Mouse (Mus musculus): ENCODE data around the gene Ap4s1. TPM values are rescaled to one million over a fixed set of nuclear protein-coding genes. Genes with fewer than 3 reads are reported as not detected.
"Not testable (repeated sequence)": the region's sequence is repeated elsewhere in the genome, so short reads cannot be mapped to it uniquely, and the experiment has no call there.

The Ap4s1 gene
- 22.6 and 30.6 TPM in 2 replicates for total RNA-seq (2017)

DNA sequence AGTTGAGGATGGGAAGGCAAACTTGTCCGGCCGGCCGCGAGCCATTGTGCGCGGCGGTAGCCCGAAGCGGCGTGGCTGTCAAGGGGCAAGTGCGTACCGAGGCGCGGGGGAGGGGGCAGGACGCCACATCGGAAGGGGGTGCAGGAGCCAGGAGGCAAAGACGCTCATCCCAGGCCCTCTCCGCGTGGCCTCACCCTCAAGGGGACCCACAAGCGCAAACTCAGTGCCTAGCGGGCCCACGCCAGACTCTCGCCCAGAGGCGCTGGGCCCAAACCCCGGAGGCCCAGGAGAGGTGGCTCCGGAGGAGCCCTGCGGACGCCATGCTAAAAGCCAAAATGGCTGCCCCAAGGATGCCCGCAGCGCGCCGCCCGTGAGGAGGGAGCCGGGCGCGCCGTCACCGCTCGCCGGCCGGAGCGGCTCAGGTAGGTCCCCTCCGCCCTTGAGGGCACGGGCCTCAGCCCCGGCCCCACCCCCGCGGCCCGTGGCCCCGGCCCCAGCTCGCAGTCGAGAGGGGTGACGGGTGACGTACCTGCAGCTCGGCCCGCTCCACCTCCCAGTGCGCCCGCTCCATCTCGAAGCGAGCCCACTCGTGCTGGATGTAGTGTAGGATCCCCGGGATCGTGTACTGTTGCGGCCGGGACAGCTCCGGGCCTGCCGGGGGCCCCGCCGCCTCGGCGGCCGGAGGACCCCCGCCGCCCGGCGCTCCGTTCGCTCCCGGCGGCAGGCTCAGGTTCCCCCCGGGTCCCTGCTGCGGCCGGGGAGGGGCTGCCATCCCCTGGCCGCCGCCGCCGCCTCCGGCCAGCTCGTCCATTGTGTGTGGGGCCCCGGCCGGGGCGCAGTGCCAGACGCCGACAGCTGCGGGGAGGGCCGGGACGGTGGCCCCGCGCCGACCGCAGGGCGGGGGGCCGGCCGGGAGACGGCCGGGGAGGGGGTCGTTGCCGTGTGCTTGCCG lies at the start of gene Ap4s1:
Gene Ap4s1, plus strand, starts transcription at position 141 of the 952 bp plus-strand sequence.
- ATAC-seq (replicated peaks; ENCODE audit: low read depth, poor library complexity, severe bottlenecking), result peak; percentile 36

DNA sequence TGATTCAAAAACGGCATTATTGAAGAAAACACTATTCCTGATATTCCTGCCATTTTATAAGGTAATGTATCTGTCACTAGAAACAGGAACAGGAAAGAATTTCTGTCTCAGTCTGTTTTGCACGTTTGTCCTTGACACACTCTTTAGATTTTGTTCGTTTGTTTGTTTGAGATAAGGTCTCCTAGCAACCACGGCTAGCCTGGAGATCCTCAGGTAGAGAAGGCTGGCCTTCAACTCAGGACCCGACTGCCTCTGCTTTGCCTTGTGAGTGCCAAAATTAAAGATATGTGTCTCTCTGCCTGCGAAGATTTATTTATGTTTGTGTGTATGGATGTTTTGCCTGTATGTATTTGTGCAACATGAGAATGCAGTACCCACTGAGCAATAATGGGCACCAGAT lies 49.0 kb upstream of the Ap4s1 start:
- peak; percentile 60 for ATAC-seq (replicated peaks; ENCODE audit: low read depth, poor library complexity, severe bottlenecking)

DNA sequence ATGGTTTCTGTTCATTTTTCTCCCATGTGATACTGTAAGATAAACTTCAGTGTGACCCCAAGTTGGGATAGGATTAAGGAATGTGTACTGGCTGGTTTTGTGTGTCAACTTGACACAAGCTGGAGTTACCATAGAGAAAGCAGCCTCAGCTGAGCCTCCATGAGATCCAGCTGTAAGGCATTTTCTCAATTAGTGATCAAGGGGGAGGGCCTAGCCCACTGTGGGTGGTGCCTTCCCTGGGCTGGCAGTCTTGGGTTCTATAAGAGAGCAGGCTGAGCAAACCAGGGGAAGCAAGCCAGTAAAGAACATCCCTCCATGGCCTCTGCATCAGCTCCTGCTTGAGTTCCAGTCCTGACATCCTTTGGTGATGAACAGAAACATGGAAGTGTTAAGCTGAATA lies 41.4 kb upstream of the Ap4s1 start:
- not testable (repeated sequence) for ATAC-seq (replicated peaks; ENCODE audit: low read depth, poor library complexity, severe bottlenecking)

DNA sequence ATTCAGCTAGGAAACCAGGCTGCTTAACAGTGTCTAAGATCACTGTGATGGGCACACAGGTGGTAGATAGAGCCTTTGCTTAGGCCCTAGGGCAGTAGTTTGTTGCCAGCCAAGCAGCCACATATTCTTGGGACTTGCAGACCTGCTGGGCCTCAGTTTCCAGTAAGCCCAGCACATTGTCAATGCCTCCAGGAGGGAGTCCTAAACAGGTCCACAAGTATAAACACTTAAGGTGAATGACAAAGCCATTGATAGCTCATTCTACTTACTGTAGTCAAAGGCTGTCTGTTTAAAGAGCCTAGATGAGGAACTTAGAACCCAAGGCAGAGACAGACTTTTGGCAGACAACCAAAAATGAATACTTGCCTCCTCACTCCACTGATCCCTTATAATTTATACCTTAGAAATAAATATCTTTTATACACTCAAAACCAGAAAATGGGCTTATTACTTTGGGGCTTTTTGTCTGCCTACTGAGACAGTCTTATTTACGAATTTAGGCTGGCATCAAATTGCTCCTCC lies 34.8 kb upstream of the Ap4s1 start:
- ATAC-seq (replicated peaks; ENCODE audit: low read depth, poor library complexity, severe bottlenecking), result peak; percentile 22; the same call in 1 of the 2 replicates

DNA sequence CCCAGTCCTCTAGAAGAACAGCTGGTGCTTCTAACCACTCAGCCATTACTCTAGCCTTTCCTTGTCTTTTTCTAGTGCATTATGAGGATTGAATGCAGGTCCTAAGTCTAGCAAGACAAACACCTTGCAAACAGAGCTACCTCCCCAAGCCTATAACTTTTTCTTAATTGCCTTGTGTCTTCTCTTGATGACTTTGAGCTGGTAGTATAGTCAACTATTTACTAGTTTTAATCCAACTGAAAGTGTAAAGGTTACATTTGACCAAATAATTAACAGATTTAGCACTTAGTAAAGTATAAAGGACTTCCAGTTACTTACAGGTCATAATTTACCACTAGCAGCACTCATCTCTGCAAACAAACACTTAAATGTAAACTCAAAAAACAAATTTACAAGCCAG lies 27.8 kb upstream of the Ap4s1 start:
- no peak for ATAC-seq (replicated peaks; ENCODE audit: low read depth, poor library complexity, severe bottlenecking)

DNA sequence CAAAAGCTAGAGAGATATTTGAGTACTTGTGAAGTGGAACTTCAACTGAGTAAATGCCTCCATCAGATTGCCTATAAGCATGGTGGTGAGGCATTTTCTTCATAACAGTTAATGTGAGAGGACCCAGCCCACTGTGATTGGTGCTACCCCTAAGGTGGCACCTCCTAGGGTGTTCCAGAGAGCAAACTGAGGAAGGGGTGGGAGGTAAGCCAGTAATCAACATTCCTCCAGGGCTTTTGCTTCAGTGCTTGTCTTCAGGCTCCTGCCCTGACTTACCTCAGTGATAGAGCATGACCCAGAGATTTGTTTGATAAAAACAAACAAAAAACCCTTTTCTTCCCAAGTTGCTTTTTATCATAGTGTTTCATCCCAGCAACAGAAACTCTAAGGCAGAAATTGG lies 26.9 kb upstream of the Ap4s1 start:
- no peak for ATAC-seq (replicated peaks; ENCODE audit: low read depth, poor library complexity, severe bottlenecking)

DNA sequence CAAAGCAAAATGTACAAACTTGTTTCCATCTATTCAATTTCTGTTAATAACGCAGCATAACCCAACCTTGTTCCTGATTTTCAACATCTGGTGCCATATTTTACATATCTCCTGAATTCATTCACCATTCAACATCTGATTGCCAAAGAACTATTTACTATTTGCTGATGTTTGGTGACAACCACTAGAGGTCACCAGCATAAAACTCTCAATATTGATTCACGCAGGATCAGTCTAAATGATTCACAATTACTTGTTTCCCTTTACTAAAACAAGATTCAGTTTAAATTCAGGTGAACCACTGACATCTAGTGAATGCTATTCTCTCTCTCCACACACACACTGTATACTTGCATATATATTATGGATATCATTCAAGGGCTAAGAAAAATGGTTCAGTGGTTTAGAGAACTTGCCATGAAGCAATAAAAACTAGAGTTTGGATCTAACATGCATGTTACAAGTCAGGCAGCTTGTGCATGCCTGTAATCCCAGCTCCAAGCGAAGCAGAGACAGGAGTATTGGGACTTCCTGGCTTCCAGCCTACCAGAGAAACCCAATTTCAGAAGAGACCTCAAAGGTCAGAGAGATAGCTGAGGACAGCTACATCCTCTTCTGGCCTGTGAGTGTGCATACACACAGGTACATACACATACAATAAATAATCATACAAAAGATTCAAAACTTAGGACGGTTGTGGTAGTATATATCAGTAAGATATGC lies 24.0 kb upstream of the Ap4s1 start:
- ATAC-seq (replicated peaks; ENCODE audit: low read depth, poor library complexity, severe bottlenecking), result peak; percentile 65; the same call in 1 of the 2 replicates

DNA sequence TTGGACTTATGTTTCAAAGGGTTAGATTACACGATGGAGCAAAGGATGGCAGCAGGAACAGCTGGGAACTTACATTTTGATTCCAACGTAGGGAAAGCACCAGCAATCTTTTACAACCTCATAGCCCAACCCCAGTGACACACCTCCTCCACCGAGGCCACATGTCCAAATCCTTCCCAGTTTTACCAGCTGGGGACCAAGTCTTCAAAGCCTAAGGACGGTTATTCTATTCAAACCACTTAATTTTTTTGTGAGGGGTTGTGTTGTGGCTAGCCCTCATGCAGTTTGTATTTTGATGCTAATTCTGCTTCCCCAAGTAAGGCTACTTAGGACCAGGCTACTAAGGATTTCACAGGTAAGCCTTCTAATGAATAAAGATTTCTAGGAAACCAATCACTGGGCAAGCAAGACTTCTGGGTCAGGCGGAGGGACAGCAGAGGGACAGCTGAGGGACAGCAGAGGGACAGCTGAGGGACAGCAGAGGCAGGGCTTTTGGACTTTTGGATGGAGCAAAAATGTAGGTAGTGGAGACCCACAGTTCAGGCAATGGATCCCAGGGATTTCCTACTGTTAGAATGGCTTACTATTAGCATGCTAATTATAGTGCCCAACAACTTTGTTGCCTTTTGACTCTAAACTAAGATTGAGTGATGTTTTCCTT lies 19.5 kb upstream of the Ap4s1 start:
- ATAC-seq (replicated peaks; ENCODE audit: low read depth, poor library complexity, severe bottlenecking), result no peak

DNA sequence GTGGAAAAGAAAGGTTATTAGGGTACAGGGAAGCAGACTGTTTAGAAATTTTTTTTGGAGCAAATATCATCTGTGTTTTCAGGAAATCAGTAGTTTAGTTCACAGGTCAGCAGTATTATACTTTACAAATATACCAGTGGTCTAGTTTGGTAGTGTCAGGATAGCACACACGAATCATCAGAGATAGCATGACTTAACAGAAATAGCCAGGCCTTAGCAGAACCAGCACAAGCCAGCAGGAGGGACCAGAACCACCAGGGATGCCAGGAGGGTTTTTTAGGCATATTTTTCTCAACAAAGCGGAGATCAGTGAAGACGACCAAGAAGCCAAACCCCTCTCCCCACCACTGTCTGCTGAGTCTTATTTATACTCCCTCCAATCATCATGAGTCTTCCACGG lies 17.6 kb upstream of the Ap4s1 start:
- ATAC-seq (replicated peaks; ENCODE audit: low read depth, poor library complexity, severe bottlenecking), result no peak

DNA sequence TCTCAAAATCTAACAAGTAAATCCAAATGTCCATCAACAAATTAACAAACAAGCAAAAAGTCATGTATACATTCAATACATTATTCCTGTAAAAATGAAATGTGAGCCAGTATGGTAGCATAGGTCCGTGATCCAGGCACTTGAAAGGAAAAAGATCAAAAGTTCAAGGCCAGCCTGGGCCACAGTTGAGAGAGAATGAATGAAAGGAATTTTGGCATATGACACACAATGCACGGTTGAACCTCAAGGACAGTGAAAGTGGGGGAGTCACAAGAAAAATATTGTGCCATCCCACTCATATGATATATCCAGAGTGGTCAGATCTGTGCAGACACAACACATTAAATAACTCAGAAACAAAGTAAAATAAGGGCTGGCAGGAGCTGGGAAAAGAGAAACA lies 14.4 kb upstream of the Ap4s1 start:
- ATAC-seq (replicated peaks; ENCODE audit: low read depth, poor library complexity, severe bottlenecking), result no peak

DNA sequence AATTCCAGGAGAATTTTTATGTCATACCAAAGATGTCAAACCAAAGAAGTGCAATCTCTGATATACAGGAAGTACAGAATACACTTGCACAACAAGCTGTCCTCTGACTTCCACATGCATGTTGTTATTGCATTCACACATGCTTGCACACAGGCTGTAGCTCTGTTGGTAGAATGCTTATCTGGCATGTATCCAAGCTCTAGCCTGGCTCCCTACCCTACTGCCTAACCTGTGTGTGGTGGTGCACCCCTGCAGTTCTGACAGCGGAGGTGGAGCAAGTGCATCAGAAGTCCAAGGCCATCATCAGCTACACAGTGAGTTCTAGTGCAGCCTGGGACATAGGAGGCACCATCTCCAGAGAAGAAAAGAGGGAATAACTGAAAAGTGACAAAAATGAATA lies 12.0 kb upstream of the Ap4s1 start:
- peak; percentile 71 for ATAC-seq (replicated peaks; ENCODE audit: low read depth, poor library complexity, severe bottlenecking)

DNA sequence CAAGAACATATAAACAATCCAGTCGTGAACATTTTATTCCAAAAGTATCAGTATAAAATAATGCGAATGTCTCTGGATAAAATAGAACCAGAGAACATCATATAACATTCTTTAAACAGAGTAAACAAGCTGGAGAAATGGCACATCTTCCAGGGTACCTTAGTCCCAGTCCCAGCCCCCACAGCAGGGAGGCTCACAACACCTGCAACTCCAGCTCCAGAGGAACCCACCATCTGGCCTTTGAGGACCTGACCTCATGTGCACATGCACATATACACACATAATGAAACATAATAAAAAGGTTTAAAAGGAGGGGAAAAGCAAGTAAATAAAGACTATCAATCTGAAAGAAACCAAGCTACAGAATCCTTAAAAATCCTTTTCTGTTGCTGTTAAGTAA lies 2.3 kb upstream of the Ap4s1 start:
- ATAC-seq (replicated peaks; ENCODE audit: low read depth, poor library complexity, severe bottlenecking), result no peak

DNA sequence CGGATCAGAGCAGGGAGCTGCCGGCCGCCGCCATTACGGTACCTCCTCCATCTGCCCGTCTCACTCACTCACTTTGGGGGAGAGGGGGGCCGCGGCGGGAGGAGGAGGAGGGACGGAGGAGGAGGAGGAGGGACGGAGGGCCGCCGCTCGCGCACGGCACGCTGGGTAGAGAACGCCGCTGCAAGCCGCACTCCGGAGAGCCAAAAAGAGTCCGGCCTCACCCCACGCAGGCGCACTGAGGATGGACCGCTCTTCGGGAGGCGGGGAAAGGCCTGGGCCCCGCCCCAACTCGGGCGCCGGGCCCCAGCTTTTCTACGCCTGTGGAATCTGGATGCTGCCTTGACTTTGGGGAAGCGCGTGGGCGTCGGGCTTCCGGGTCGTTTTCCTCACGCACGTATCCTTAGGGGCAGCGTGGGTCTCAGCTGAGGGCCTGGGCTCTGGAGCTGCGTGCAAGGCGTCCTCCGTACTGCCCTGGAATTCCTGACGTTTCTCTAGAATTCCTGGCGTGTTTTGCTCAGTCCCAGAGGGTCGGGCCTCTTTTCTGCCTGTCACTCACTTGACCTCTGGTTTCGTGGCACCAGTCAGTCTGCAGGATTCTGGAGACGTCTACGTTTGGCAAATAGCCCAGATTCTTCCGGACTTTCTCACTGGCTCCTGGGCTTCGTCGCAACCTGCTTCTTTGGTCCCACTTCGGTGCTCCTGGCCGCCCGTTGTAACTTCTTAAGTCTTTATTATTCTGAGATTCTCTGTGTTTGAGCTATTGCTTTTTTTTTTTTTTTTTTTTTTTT lies 1.2 kb downstream of the Ap4s1 start, which contains the start of gene Strn3:
Gene Strn3, minus strand, starts transcription at position 53 of the 788 bp plus-strand sequence.
- peak; percentile 87 for ATAC-seq (replicated peaks; ENCODE audit: low read depth, poor library complexity, severe bottlenecking)

DNA sequence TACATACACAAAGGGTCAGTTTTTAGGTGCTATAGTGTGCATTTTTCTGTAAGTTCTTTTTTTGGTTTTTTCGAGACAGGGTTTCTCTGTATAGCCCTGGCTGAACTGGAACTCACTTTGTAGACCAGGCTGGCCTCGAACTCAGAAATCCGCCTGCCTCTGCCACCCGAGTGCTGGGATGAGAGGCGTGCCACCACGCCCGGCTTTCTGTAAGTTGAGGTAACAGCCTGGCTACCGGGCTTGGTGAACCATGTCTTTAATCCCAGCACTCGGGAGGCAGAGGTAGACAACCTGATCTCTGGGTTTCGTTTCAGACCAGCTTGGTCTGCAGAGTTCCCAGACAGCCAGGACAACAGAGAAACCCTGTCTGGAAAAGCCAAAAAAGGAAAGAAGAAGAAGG lies 2.0 kb downstream of the Ap4s1 start:
- not testable (repeated sequence) for ATAC-seq (replicated peaks; ENCODE audit: low read depth, poor library complexity, severe bottlenecking)

DNA sequence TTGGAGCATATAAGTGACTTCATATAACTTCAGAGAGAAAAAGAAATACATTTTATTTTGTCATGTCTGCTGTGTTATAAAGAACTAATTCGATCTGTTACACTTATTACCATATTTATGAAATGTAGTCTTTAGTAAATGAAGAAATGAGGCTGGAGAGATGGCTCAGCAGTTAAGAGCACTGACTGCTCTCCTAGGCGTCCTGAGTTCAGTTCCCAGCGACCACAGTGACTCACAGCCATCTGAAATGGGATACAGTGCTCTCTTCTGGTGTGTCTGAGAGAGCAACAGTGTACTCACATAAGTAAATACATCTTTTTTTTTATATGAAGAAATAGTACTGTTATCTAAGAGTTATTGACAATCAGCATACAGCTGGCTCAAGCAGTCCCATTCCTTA lies 2.6 kb downstream of the Ap4s1 start:
- ATAC-seq (replicated peaks; ENCODE audit: low read depth, poor library complexity, severe bottlenecking), result no peak

DNA sequence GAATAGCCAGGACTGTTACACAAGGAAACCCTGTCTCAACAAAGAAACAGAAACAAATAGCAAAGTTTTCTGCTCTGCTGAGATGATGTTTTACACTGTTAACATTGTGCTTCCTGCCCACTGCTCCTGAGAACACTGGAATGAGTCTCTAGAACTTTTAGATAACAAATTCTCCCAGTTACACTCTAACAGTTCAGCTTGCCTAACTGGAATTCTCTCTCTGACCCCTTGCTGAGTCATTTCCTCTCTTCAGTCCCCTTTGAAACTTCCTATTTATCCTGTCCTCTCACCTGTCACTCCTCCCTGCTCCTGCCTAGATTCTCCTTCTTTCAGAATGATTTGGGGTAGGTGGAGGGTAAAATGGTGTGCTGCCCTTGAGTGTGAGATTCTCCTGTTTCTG lies 3.3 kb downstream of the Ap4s1 start:
- ATAC-seq (replicated peaks; ENCODE audit: low read depth, poor library complexity, severe bottlenecking), result no peak

DNA sequence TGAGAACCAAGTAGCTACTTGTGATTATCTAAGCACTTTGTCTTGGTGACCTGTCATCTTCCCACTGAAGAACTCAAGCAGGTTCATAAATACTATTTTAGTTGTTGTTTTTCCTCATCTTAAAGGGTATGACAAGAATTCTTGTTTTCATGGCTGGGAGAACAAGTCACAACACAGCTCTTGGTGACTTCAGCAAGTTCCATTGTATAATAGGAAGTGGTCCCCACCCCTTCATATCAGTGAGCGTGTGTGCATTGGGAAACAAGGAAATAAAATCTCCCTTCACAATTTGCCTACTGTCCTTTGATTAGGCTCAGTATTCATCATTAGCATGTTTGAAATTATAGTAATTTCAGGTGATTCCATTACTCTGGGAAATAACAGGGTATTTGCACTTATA lies 4.1 kb downstream of the Ap4s1 start:
- no peak for ATAC-seq (replicated peaks; ENCODE audit: low read depth, poor library complexity, severe bottlenecking)

DNA sequence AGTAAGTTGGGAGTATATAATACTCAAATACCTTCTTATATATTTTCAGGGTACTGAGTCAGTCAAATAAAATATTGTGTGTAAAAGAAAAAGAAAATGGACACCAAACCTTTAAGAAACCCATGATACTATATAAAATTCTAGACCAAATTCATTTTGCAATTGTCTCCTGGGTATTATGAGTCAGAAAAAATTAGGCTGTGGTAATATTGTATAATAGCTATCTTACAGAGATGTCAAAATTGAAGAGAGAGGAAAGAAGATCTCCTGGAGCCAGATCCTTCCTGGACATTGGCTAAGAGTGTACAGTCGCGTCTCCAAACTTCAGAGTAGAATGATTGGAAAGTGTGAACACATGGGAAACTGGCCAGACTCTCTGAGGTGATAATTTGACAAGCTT lies 5.3 kb downstream of the Ap4s1 start:
- no peak for ATAC-seq (replicated peaks; ENCODE audit: low read depth, poor library complexity, severe bottlenecking)

DNA sequence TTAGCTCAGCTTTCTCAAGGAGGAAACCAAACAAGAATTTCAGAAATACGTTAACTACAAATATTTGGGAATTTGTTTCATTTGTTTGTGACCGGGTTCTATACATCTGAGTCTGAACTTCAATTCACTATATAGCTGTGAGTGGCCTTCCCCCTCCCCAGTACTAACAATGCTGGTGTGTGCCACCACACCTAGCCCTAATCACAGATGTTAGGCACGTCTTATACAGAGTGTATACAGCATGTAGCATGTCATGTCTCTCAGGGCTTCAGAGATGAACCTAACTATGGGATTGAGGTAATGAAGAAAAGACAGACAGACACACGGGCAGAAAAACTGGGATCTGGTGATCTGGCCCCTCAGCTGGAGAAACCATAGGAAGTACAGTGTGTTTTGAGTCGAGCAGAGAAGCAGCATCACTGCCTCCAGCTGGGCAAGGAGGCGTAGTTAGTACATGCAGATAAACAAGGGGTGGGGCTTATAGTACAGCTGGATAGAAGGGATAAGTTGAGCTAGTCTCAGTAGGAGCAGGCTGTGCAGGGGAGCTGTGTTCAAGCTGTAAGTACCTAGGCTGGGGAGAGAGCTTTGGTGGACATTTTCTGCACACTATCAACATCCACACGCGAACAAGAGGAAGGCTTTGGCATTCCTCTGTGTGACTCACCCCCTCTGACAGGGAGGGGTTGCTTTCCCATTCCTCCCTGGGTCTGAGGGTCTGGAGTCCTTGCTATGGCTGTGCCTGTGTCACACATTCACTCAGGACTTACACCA lies 9.0 kb downstream of the Ap4s1 start:
- ATAC-seq (replicated peaks; ENCODE audit: low read depth, poor library complexity, severe bottlenecking), result peak; percentile 65

Measured in common myeloid progenitor, adult 5-6 weeks (primary cell).